Mouse (Mus musculus): ENCODE data around the gene Padi6.

Gene Padi6

GRCm38 (mm10) chr4:140709111-140709510 lies 33.3 kb downstream of the Padi6 start:
- no peak for DNase-seq (ENCODE audit: low read depth in 2 of 2, low spot score in 2 of 2)

GRCm38 (mm10) chr4:140708297-140708927 lies 34.0 kb downstream of the Padi6 start:
- DNase-seq (ENCODE audit: low read depth in 2 of 2, low spot score in 2 of 2): no peak

GRCm38 (mm10) chr4:140707615-140708014 lies 34.8 kb downstream of the Padi6 start:
- DNase-seq (ENCODE audit: low read depth in 2 of 2, low spot score in 2 of 2): no peak

GRCm38 (mm10) chr4:140704166-140704565 lies 38.3 kb downstream of the Padi6 start:
- no peak for DNase-seq (ENCODE audit: low read depth in 2 of 2, low spot score in 2 of 2)

GRCm38 (mm10) chr4:140703636-140704035 lies 38.8 kb downstream of the Padi6 start:
- DNase-seq (ENCODE audit: low read depth in 2 of 2, low spot score in 2 of 2): no peak

- peak; percentile 35 to 54 for DNase-seq (ENCODE audit: low read depth in 2 of 2, low spot score in 2 of 2)
Observed at GRCm38 (mm10) chr4:140702611-140703327, 39.7 kb downstream of the Padi6 start.

- DNase-seq (ENCODE audit: low read depth in 2 of 2, low spot score in 2 of 2): peak; percentile 31 to 36
Observed at GRCm38 (mm10) chr4:140701716-140702561, 40.5 kb downstream of the Padi6 start.

GRCm38 (mm10) chr4:140701049-140701715 lies 41.3 kb downstream of the Padi6 start:
- peak; percentile 74 to 75 for DNase-seq (ENCODE audit: low read depth in 2 of 2, low spot score in 2 of 2)

- peak in 1 of 2 experiments; percentile 20 for DNase-seq (ENCODE audit: low read depth in 2 of 2, low spot score in 2 of 2)
Observed at GRCm38 (mm10) chr4:140700269-140701018, 42.0 kb downstream of the Padi6 start, which contains the start of gene Rcc2. Rcc2 (plus strand) TSS chr4:140700541.

- peak; percentile 70 for DNase-seq (ENCODE audit: low read depth in 2 of 2, low spot score in 2 of 2)
Observed at GRCm38 (mm10) chr4:140699441-140700127, 42.9 kb downstream of the Padi6 start.

GRCm38 (mm10) chr4:140695675-140696585 lies 46.5 kb downstream of the Padi6 start:
- no peak for DNase-seq (ENCODE audit: low read depth in 2 of 2, low spot score in 2 of 2)

- no peak for DNase-seq (ENCODE audit: low read depth in 2 of 2, low spot score in 2 of 2)
Observed at GRCm38 (mm10) chr4:140695146-140695545, 47.3 kb downstream of the Padi6 start.

GRCm38 (mm10) chr4:140694551-140695060 lies 47.8 kb downstream of the Padi6 start:
- DNase-seq (ENCODE audit: low read depth in 2 of 2, low spot score in 2 of 2): no peak

GRCm38 (mm10) chr4:140693513-140693912 lies 48.9 kb downstream of the Padi6 start:
- no peak for DNase-seq (ENCODE audit: low read depth in 2 of 2, low spot score in 2 of 2)

GRCm38 (mm10) chr4:140691481-140691880 lies 51.0 kb downstream of the Padi6 start:
- DNase-seq (ENCODE audit: low read depth in 2 of 2, low spot score in 2 of 2): no peak

- DNase-seq (ENCODE audit: low read depth in 2 of 2, low spot score in 2 of 2): no peak
Observed at GRCm38 (mm10) chr4:140689873-140690655, 52.4 kb downstream of the Padi6 start.

- DNase-seq (ENCODE audit: low read depth in 2 of 2, low spot score in 2 of 2): no peak
Observed at GRCm38 (mm10) chr4:140688826-140689425, 53.5 kb downstream of the Padi6 start.

Measured in CD8-positive naive resting alpha-beta T cell, adult 2 months (primary cell).